Mouse (Mus musculus) liver, adult 2 months (tissue): ENCODE measurements around the gene Gdpd3.

Experiments
- CTCF ChIP-seq: fragments of 200-500 bp; IDR thresholded peaks from 2 replicates; pipeline ENCODE4 v1.5.1; 2011; ENCODE audit warnings: low read depth, low read length, control low read depth
- POLR2A ChIP-seq: fragments of 200-500 bp; IDR thresholded peaks from 2 replicates; pipeline ENCODE4 v1.6.1; 2011; ENCODE audit warnings: low read length, control low read depth; ENCODE audit not compliant: insufficient read depth; ENCODE audit errors: extremely low read depth

GRCm38 (mm10) chr7:126795387-126796317 is 29.5 kb downstream of the Gdpd3 start:
- no peak for TF ChIP-seq CTCF
- no peak for TF ChIP-seq POLR2A
